Mouse (Mus musculus) MEL (cell line): ENCODE measurements around the gene Ggta1. TPM values are rescaled to one million over a fixed set of nuclear protein-coding genes. Genes with fewer than 3 reads are reported as not detected.

Source experiments
- DNase-seq: peaks from one replicate; pipeline ENCODE4 v3.0.0; 2011; ENCODE audit warnings: low read depth, low spot score
- H3K27ac ChIP-seq: 2 replicates; pipeline ENCODE4 v1.5.1; 2012; ENCODE audit warnings: low read depth, mild to moderate bottlenecking, control low read depth, low read length, moderate library complexity; ENCODE audit not compliant: control insufficient read depth
- H3K27me3 ChIP-seq, 2 experiments: fragments of 150-350 bp in 1 of 2; sonication (generic) in 1 of 2; 2 replicates each; pipeline ENCODE4 v1.6.1; 2012; ENCODE audit warnings: low read length in 2 of 2, mild to moderate bottlenecking in 2 of 2, improper control_type of control experiment in 1 of 2, moderate library complexity in 1 of 2; ENCODE audit not compliant: insufficient read depth in 2 of 2, control insufficient read depth in 1 of 2
- H3K36me3 ChIP-seq, 2 experiments: 2 replicates each; pipeline ENCODE4 v1.6.1; 2012 to 2014; ENCODE audit warnings: low read length in 2 of 2, improper control_type of control experiment in 1 of 2, inconsistent platforms in 1 of 2, mild to moderate bottlenecking in 1 of 2; ENCODE audit not compliant: insufficient read depth in 2 of 2, control insufficient read depth in 1 of 2
- H3K4me1 ChIP-seq, 2 experiments: fragments of 150-350 bp in 1 of 2; sonication (generic) in 1 of 2; 2 replicates each; pipeline ENCODE4 v1.6.1; 2012; ENCODE audit warnings: low read length in 2 of 2, improper control_type of control experiment in 1 of 2, mild to moderate bottlenecking in 1 of 2; ENCODE audit not compliant: insufficient read depth in 2 of 2, control insufficient read depth in 1 of 2
- H3K4me3 ChIP-seq, 2 experiments: fragments of 150-350 bp in 1 of 2; sonication (generic) in 1 of 2; 2 replicates each; pipeline ENCODE4 v1.5.1; 2012; ENCODE audit warnings: low read depth in 2 of 2, low read length in 2 of 2, mild to moderate bottlenecking in 2 of 2, moderate library complexity in 2 of 2, control low read depth in 1 of 2, improper control_type of control experiment in 1 of 2; ENCODE audit not compliant: control insufficient read depth in 1 of 2, insufficient read depth in 1 of 2
- H3K79me2 ChIP-seq: 2 replicates; pipeline ENCODE4 v1.6.1; 2012; ENCODE audit warnings: mild to moderate bottlenecking, low read length, moderate library complexity; ENCODE audit not compliant: control insufficient read depth, poor library complexity, insufficient read depth
- H3K9ac ChIP-seq: 2 replicates; pipeline ENCODE4 v1.6.1; 2012; ENCODE audit warnings: low read depth, mild to moderate bottlenecking, control low read depth, low read length, moderate library complexity; ENCODE audit not compliant: control insufficient read depth, poor library complexity, severe bottlenecking
- H3K9me3 ChIP-seq: fragments of 150-350 bp; sonication (generic); replicated peaks from 2 replicates; pipeline ENCODE4 v1.6.1; 2012; ENCODE audit warnings: mild to moderate bottlenecking, low read length, improper control_type of control experiment, moderate library complexity; ENCODE audit not compliant: insufficient read depth
- CTCF ChIP-seq, 3 experiments: IDR thresholded peaks in 2 of 3; conservative IDR thresholded peaks in 1 of 3; 2 replicates each; pipeline ENCODE4 v1.5.1; 2011 to 2012; ENCODE audit warnings: low read length in 3 of 3, low read depth in 2 of 3, mild to moderate bottlenecking in 2 of 3, improper control_type of control experiment in 1 of 3, inconsistent platforms in 1 of 3, mixed read lengths in 1 of 3, moderate library complexity in 1 of 3; ENCODE audit not compliant: control insufficient read depth in 1 of 3, insufficient read depth in 1 of 3, poor library complexity in 1 of 3, severe bottlenecking in 1 of 3
- ETS1 ChIP-seq: IDR thresholded peaks from 2 replicates; pipeline ENCODE4 v1.6.1; 2012; ENCODE audit warnings: low read depth, mild to moderate bottlenecking, inconsistent platforms, low read length, improper control_type of control experiment, moderate library complexity
- GABPA ChIP-seq: IDR thresholded peaks from 2 replicates; pipeline ENCODE4 v1.6.1; 2012; ENCODE audit warnings: low read depth, mild to moderate bottlenecking, inconsistent platforms, low read length, improper control_type of control experiment, moderate library complexity
- HCFC1 ChIP-seq: IDR thresholded peaks from 2 replicates; pipeline ENCODE4 v1.6.1; 2012; ENCODE audit warnings: low read depth, mild to moderate bottlenecking, inconsistent platforms, low read length, improper control_type of control experiment, moderate library complexity
- KAT2A ChIP-seq: conservative IDR thresholded peaks from 2 replicates; pipeline ENCODE4 v1.6.1; 2012; ENCODE audit warnings: low read depth, low read length, improper control_type of control experiment, inconsistent platforms
- MAX ChIP-seq: IDR thresholded peaks from 2 replicates; pipeline ENCODE4 v1.6.1; 2011; ENCODE audit warnings: low read length, improper control_type of control experiment
- MYB ChIP-seq: IDR thresholded peaks from 2 replicates; pipeline ENCODE4 v1.6.1; 2011; ENCODE audit warnings: mild to moderate bottlenecking, low read depth, low read length, improper control_type of control experiment
- NELFE ChIP-seq: IDR thresholded peaks from 2 replicates; pipeline ENCODE4 v1.6.1; 2011; ENCODE audit warnings: low read depth, low read length, improper control_type of control experiment
- POLR2AphosphoS2 ChIP-seq: IDR thresholded peaks from 2 replicates; pipeline ENCODE4 v1.6.1; 2011; ENCODE audit warnings: low read length, improper control_type of control experiment
- RAD21 ChIP-seq: IDR thresholded peaks from 2 replicates; pipeline ENCODE4 v1.6.1; 2011; ENCODE audit warnings: mild to moderate bottlenecking, low read depth, low read length, improper control_type of control experiment
- RCOR1 ChIP-seq: IDR thresholded peaks from 2 replicates; pipeline ENCODE4 v1.6.1; 2012; ENCODE audit warnings: low read depth, mild to moderate bottlenecking, inconsistent platforms, low read length, improper control_type of control experiment
- SIN3A ChIP-seq: IDR thresholded peaks from 2 replicates; pipeline ENCODE4 v1.6.1; 2012; ENCODE audit warnings: low read length, improper control_type of control experiment, inconsistent platforms
- SMC3 ChIP-seq: IDR thresholded peaks from 2 replicates; pipeline ENCODE4 v1.6.1; 2011; ENCODE audit warnings: low read depth, low read length, improper control_type of control experiment
- TAL1 ChIP-seq: IDR thresholded peaks from 2 replicates; pipeline ENCODE4 v1.6.1; 2012; ENCODE audit warnings: mild to moderate bottlenecking, inconsistent platforms, low read length, moderate library complexity, mixed read lengths
- TCF12 ChIP-seq: IDR thresholded peaks from 2 replicates; pipeline ENCODE4 v1.6.1; 2014; ENCODE audit warnings: low read depth, mild to moderate bottlenecking, inconsistent platforms, low read length, improper control_type of control experiment, moderate library complexity
- USF1 ChIP-seq: IDR thresholded peaks from 2 replicates; pipeline ENCODE4 v1.6.1; 2014; ENCODE audit warnings: low read depth, mild to moderate bottlenecking, inconsistent platforms, low read length, improper control_type of control experiment, moderate library complexity
- ZC3H11A ChIP-seq: IDR thresholded peaks from 2 replicates; pipeline ENCODE4 v1.6.1; 2012; ENCODE audit warnings: low read depth, mild to moderate bottlenecking, inconsistent platforms, low read length, improper control_type of control experiment
- ZKSCAN1 ChIP-seq: IDR thresholded peaks from 2 replicates; pipeline ENCODE4 v1.6.1; 2012; ENCODE audit warnings: low read depth, mild to moderate bottlenecking, inconsistent platforms, low read length, improper control_type of control experiment, moderate library complexity
- polyA plus RNA-seq, 2 experiments: library from polyadenylated mRNA; stranded (reverse) in 1 of 2; unstranded in 1 of 2; fragments of >175 nt in 1 of 2; fragments of >200 nt in 1 of 2; gene quantifications; 2 replicates each; pipeline versions ENCODE4 v1.2.1 to v1.2.4; 2012; ENCODE audit warnings: low replicate concordance in 2 of 2, low read depth in 1 of 2; ENCODE audit not compliant: insufficient read length in 2 of 2, insufficient read depth in 1 of 2, missing spikeins in 1 of 2
- total RNA-seq: library from RNA; depleted of rRNA; stranded (reverse); fragments of 300-350 nt; gene quantifications from 2 replicates; pipeline ENCODE4 v1.2.3, GENCODE M21; 2012

Ggta1 gene
- total and polyA plus RNA-seq, 3 experiments, result 29.2 to 30.7 TPM; not detected in 1

GRCm38 (mm10) chr2:35411640-35412190 is 51.3 kb downstream of the Ggta1 start:
- H3K79me2 ChIP-seq, result no peaks in the 10 kb centered on the region

GRCm38 (mm10) chr2:35409466-35409865 is 53.6 kb downstream of the Ggta1 start:
- Histone ChIP-seq H3K9me3 (no peaks in the 10 kb centered on the region), H3K36me3 (peaks cover 0 to 1% of the 10 kb centered on the region in 2 experiments; a peak in 1 of 4 replicates), H3K4me1 (no peaks in the 10 kb centered on the region), H3K27ac (no peak overlapping the region), H3K4me3 (no peak overlapping the region), H3K79me2 (no peaks in the 10 kb centered on the region), H3K9ac (no peak overlapping the region), H3K27me3 (no peaks in the 10 kb centered on the region)
- DNase-seq, result no peak
- TF ChIP-seq RAD21 (no peak), ZC3H11A (no peak), TCF12 (no peak), KAT2A (no peak), CTCF (IDR thresholded peaks at IDR 0.05 in 2 of 3, conservative IDR thresholded peaks at IDR 0.05 in 1 of 3; ENCODE audit: control insufficient read depth in 1 of 3, insufficient read depth in 1 of 3, low read depth in 2 of 3, low read length in 3 of 3, poor library complexity in 1 of 3, severe bottlenecking in 1 of 3) (no peak), POLR2AphosphoS2 (no peak), RCOR1 (no peak)

More at GRCm38 (mm10) chr2:35411640-35412190, 51.3 kb downstream of the Ggta1 start:
- no peak overlapping the region for H3K4me3 ChIP-seq
- no peaks in the 10 kb centered on the region for H3K27me3 ChIP-seq
- no peak overlapping the region for H3K9ac ChIP-seq
- DNase-seq, result no peak
- no peak overlapping the region for H3K27ac ChIP-seq
- H3K9me3 ChIP-seq, result no peaks in the 10 kb centered on the region
- peaks cover 1 to 2% of the 10 kb centered on the region in 2 experiments; a peak in 1 of 4 replicates for H3K36me3 ChIP-seq
- no peak for TF ChIP-seq MYB
- peak; percentile 32; the same call in 1 of the 2 replicates for TF ChIP-seq USF1
- H3K4me1 ChIP-seq, result peaks cover 2% of the 10 kb centered on the region in 2 experiments; a peak in 3 of 4 replicates

- Histone ChIP-seq H3K9me3 (no peaks in the 10 kb centered on the region), H3K27ac (no peak overlapping the region), H3K9ac (no peak overlapping the region), H3K27me3 (no peaks in the 10 kb centered on the region), H3K4me3 (no peak overlapping the region), H3K4me1 (no peaks in the 10 kb centered on the region), H3K79me2 (no peaks in the 10 kb centered on the region), H3K36me3 (peaks cover 0 to 1% of the 10 kb centered on the region in 2 experiments; a peak in 1 of 4 replicates)
- TF ChIP-seq KAT2A, result no peak
- no peak for TF ChIP-seq GABPA
- no peak for TF ChIP-seq SIN3A
- no peak for TF ChIP-seq MAX
- TF ChIP-seq TAL1, result no peak
- TF ChIP-seq RCOR1, result no peak
- no peak for TF ChIP-seq NELFE
- no peak for TF ChIP-seq ETS1
- no peak for TF ChIP-seq HCFC1
- TF ChIP-seq SMC3, result no peak
- no peak for TF ChIP-seq ZKSCAN1
- no peak for DNase-seq
Measured at GRCm38 (mm10) chr2:35408409-35409110, 54.5 kb downstream of the Ggta1 start.
